Mouse (Mus musculus) gastrocnemius, postnatal 14 days (tissue): ENCODE measurements around the gene Tex9. TPM values are rescaled to one million over a fixed set of nuclear protein-coding genes. Genes with fewer than 3 reads are reported as not detected.

Source experiments
- DNase-seq: peaks from one replicate; pipeline ENCODE4 v3.0.0; 2021; ENCODE audit warnings: mixed read lengths
- intact Hi-C: fragments of 180-260 bp; cut with DNase I; formaldehyde crosslinking; loops from one replicate; pipeline ENCODE4 v1.15.1; 2025; ENCODE audit warnings: low total_unique reads
- total RNA-seq, 2 experiments: library from RNA; stranded (reverse); gene quantifications; 2 replicates each; pipeline ENCODE4 v1.2.3; 2021

Tex9 gene
- total RNA-seq, 2 experiments from 2014 or later: 3.0 to 3.1 TPM

GRCm38 (mm10) chr9:72441927-72442715 is 49.9 kb downstream of the Tex9 start:
- intact Hi-C loops: no loop called here
- no peak for DNase-seq

DNA sequence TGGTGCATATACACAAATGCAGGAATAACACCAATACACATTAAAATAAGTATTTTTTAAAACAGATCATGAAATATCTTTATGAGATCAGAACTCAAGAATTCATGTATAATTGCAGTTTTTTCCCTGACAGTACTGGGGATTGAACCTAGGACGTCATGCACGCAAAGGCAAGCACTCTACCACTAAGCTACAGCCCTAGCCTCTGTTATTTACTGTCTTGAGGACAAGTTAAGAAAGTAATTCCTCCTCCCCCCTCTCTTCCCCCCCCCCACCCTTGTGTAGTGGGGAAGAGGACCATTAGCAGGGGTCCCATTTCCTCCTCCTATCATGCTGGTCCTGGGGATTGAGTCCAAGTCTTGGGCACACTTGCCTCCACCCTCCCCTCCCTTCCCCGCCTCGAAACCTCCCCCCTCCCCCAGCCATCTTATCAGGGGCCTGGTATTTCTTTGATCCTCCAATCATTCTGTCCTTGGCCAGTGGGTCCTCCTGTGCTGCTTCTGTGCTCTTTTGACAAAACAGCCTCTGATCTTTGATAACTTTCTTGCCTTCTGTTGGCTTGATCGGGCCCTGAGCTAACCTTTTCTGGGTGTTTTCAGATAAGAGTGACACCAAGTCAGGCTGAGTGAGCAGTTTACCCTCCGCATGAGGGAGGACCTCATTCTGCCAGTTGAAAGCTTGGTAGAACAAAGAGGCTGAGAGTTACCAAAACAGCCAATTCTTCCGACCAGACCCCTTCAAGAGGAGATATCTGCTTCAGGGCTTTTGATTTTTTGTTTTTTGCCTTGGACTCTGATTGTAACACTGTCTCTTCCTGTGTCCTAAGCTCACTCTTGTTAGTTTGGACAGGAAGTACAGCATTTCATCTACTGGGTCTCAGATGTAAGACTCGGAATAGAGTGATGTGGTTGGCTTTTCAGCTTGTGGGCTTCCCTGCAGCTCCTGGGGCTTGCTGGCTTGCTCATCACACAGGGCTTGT is 50.8 kb downstream of the Tex9 start:
- intact Hi-C loops: no loop called here
- DNase-seq: no peak

- DNase-seq: no peak
- intact Hi-C loops: no loop called here
These were observed 51.7 kb downstream of the Tex9 start for GRCm38 (mm10) chr9:72440358-72440757.

DNA sequence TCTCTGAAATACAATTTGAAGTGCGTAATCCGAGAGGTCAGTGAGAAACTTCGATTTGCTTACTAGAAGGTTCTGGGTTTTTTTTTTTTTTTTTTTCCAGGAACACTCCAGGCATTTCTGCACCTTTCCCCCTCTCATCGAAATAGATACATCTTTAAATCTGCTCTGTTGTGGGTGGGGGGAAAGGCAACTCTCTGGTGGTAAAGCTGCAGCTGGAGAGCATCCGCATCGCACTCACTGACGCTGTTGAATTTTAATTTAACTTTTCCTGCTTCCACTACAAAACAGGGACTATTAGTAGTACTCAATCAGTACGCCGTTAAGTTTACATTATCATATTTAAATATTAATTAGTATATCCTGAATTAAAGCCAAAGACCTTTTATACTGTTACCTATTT is 53.3 kb downstream of the Tex9 start:
- intact Hi-C loops: no loop called here
- DNase-seq: no peak

GRCm38 (mm10) chr9:72437822-72438701 is 54.0 kb downstream of the Tex9 start, which contains the start of gene Mns1:
Gene Mns1, plus strand, starts transcription at chr9:72438011.
- DNase-seq: peak; percentile 92
- intact Hi-C loops: no loop called here

DNA sequence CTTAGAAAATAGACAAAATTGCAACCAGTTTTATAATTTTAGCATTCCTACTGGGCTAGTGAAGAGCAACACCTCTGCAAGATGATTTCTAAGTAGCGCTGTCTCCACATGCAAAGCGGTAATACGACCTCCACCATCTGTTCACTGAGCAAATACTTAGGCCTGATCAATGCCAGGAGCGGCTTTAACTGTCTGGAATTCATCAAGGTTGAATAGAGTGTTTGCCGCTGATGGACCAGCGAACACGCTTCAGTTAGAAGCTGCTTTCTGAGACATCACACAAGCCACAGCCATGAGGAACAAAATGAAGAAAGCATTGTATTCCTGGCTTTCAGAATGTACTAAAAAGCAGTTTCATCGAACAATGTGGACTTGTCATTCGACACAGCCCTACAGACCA is 57.1 kb downstream of the Tex9 start:
- intact Hi-C loops: no loop called here
- DNase-seq: no peak

- DNase-seq: no peak
- intact Hi-C loops: no loop called here
These were observed 64.2 kb downstream of the Tex9 start for GRCm38 (mm10) chr9:72427861-72428260.

- no peak for DNase-seq
- intact Hi-C loops: no loop called here
These were observed 66.6 kb downstream of the Tex9 start for GRCm38 (mm10) chr9:72425300-72425850.

- DNase-seq: no peak
- intact Hi-C loops: no loop called here
These were observed 69.3 kb downstream of the Tex9 start for GRCm38 (mm10) chr9:72422753-72423152.

DNA sequence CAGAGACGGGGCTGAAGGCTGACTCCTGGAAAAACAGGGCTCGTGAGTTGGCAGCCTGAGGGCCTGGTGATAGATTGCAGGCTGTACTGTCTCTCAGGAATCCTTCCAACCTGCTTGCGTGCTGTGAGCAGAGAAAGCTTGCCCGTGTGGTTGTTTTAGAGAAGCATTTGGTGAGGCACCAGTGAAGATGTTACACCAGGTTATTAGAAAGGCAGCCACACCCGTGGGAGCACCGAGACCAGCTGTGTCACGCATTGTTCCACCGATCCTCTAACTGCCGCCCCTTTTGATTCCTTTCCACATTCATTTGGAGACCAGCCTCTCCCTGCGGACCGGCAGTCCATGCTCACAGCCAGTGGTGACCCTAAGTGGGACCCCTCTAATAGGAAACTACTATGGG is 69.7 kb downstream of the Tex9 start:
- no peak for DNase-seq
- intact Hi-C loops: no loop called here

- intact Hi-C loops: no loop called here
- no peak for DNase-seq
These were observed 71.5 kb downstream of the Tex9 start for GRCm38 (mm10) chr9:72420490-72420889.

- intact Hi-C loops: no loop called here
- DNase-seq: no peak
These were observed 73.6 kb downstream of the Tex9 start for GRCm38 (mm10) chr9:72418443-72418842.

DNA sequence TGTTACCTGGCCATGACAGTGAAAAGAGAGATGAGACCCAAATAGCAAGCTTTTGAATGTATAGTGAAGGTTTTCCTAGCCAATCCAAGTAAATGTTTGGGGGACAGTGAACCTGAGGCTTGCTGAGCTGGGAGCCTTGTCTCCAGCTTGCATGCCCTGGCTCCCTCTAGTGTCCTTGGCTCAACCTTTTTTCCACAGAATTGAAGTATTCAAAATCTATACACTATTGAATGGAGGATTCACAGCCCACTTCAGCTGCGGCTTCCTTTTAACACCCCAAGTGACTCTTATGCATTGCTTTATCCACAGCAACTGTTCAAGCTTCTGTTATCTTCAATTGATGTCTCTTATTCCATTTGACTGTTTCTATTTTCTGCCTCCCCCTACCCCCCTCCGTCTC is 80.3 kb downstream of the Tex9 start:
- no peak for DNase-seq
- intact Hi-C loops: no loop called here

GRCm38 (mm10) chr9:72409381-72410225 is 82.4 kb downstream of the Tex9 start:
- intact Hi-C loops: no loop called here
- DNase-seq: no peak

- intact Hi-C loops: no loop called here
- peak; percentile 74 for DNase-seq
These were observed 83.9 kb downstream of the Tex9 start for GRCm38 (mm10) chr9:72408131-72408586.

DNA sequence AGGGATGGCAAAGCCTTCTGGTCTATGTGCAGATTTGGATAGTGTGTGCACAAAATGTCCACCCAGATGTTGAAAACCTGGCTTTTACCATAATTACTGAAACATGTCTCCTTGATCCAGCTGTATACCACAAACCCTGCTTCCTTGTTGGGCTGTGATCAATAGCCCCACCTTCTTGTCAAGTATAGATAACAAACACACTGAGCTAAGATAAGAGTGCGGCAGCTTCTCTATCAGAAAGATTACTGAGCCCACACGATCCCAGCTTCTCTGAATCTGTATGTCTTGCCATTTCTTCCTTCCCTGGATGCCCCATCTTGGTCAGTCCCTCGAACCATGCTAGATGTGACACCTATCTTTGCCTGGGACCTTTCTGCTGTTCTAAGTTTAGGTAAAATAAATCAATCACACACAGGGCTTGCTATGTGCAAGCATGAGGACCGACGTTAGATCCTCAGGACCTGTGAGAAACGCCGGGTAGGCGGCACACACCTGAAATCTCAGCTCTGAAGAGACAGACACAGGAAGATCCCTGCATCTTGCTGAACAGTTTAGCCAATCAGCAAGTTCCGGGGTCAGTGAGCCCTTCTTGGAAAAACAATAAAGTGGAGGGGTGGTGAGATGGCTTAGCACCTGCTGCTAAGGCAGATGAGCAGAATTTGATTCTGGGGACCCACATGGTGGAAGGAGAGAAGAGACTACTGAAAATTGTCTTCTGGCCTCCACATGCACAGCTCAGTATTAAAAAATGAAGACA is 86.0 kb downstream of the Tex9 start:
- DNase-seq: no peak
- intact Hi-C loops: no loop called here

DNA sequence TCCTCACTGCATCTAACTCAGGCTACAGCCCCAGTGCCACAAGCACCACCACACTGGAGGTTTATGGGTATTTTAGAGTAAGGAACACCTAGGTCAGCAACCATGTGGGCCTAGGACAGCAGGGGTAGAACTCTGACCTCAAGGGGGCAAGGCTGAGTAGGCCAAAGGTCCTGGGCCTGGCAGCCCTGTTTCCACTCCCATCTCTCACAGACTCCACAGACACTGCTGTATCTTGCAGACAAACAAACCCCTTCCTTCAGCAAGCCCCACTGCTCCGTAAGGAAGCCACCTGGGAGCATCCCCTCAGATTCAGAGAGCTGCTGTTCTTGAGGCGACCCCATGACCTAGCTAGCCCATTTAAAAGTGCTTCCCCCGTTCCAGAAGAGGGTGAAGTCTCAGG is 87.1 kb downstream of the Tex9 start:
- intact Hi-C loops: no loop called here
- no peak for DNase-seq

GRCm38 (mm10) chr9:72404446-72404845 is 87.6 kb downstream of the Tex9 start:
- DNase-seq: no peak
- intact Hi-C loops: no loop called here
